Mouse (Mus musculus): Measurements from ENCODE around the gene Bicdl1. TPM values are rescaled to one million over a fixed set of nuclear protein-coding genes. Genes with fewer than 3 reads are reported as not detected.
"Not testable (repeated sequence)": the region's sequence is repeated elsewhere in the genome, so short reads cannot be mapped to it uniquely, and the experiment has no call there.

Gene Bicdl1
- polyA plus RNA-seq, 1 experiment from 2014 or later = 42.5 TPM

GRCm38 (mm10) chr5:115757516-115757915, 26.1 kb upstream of the Bicdl1 start:
- Histone ChIP-seq H3K9me3 (ENCODE audit: control insufficient read depth, low read length) (no peaks in the 10 kb centered on the region), H3K4me1 (ENCODE audit: control insufficient read depth, insufficient read depth, low read length) (no peaks in the 10 kb centered on the region), H3K36me3 (ENCODE audit: control insufficient read depth, insufficient read depth, low read length) (no peaks in the 10 kb centered on the region), H3K9ac (replicated peaks; ENCODE audit: low read depth, low read length) (no peak overlapping the region), H3K4me2 (ENCODE audit: low read depth, low read length) (no peak overlapping the region), H3K27ac (ENCODE audit: low read depth, low read length) (no peak overlapping the region), H3K27me3 (ENCODE audit: control insufficient read depth, insufficient read depth, low read length) (no peaks in the 10 kb centered on the region), H3K4me3 (ENCODE audit: low read depth, low read length) (no peak overlapping the region)
- no peak for ATAC-seq (ENCODE audit: low read depth)
- 82% methylated on average over 8 of the region's 8 CpGs for WGBS

GRCm38 (mm10) chr5:115755501-115755900, 24.1 kb upstream of the Bicdl1 start:
- Histone ChIP-seq H3K9me3 (ENCODE audit: control insufficient read depth, low read length) (no peaks in the 10 kb centered on the region), H3K4me3 (ENCODE audit: low read depth, low read length) (no peak overlapping the region), H3K4me1 (ENCODE audit: control insufficient read depth, insufficient read depth, low read length) (no peaks in the 10 kb centered on the region), H3K36me3 (ENCODE audit: control insufficient read depth, insufficient read depth, low read length) (no peaks in the 10 kb centered on the region), H3K27ac (ENCODE audit: low read depth, low read length) (no peak overlapping the region), H3K27me3 (ENCODE audit: control insufficient read depth, insufficient read depth, low read length) (no peaks in the 10 kb centered on the region), H3K9ac (replicated peaks; ENCODE audit: low read depth, low read length) (no peak overlapping the region), H3K4me2 (ENCODE audit: low read depth, low read length) (no peak overlapping the region)
- WGBS = 74% methylated on average over 4 of the region's 7 CpGs
- ATAC-seq (ENCODE audit: low read depth) = no peak

- Histone ChIP-seq H3K4me1 (ENCODE audit: control insufficient read depth, insufficient read depth, low read length) (no peaks in the 10 kb centered on the region), H3K27me3 (ENCODE audit: control insufficient read depth, insufficient read depth, low read length) (no peaks in the 10 kb centered on the region), H3K9ac (replicated peaks; ENCODE audit: low read depth, low read length) (no peak overlapping the region), H3K4me3 (ENCODE audit: low read depth, low read length) (no peak overlapping the region), H3K4me2 (ENCODE audit: low read depth, low read length) (no peak overlapping the region), H3K36me3 (ENCODE audit: control insufficient read depth, insufficient read depth, low read length) (no peaks in the 10 kb centered on the region), H3K27ac (ENCODE audit: low read depth, low read length) (no peak overlapping the region), H3K9me3 (ENCODE audit: control insufficient read depth, low read length) (no peaks in the 10 kb centered on the region)
- 88% methylated on average over 9 of the region's 9 CpGs for WGBS
- no peak for ATAC-seq (ENCODE audit: low read depth)
Measured at GRCm38 (mm10) chr5:115754831-115755230, 23.4 kb upstream of the Bicdl1 start.

GRCm38 (mm10) chr5:115752883-115753282, 21.5 kb upstream of the Bicdl1 start:
- H3K9ac ChIP-seq (replicated peaks; ENCODE audit: low read depth, low read length) = no peak overlapping the region
- H3K4me2 ChIP-seq (ENCODE audit: low read depth, low read length) = no peak overlapping the region
- no peaks in the 10 kb centered on the region for H3K4me1 ChIP-seq (ENCODE audit: control insufficient read depth, insufficient read depth, low read length)
- H3K9me3 ChIP-seq (ENCODE audit: control insufficient read depth, low read length) = no peaks in the 10 kb centered on the region
- H3K36me3 ChIP-seq (ENCODE audit: control insufficient read depth, insufficient read depth, low read length) = no peaks in the 10 kb centered on the region
- no peak overlapping the region for H3K4me3 ChIP-seq (ENCODE audit: low read depth, low read length)
- WGBS = 79% methylated on average over 5 of the region's 5 CpGs
- no peak for ATAC-seq (ENCODE audit: low read depth)
- no peak overlapping the region for H3K27ac ChIP-seq (ENCODE audit: low read depth, low read length)
- no peaks in the 10 kb centered on the region for H3K27me3 ChIP-seq (ENCODE audit: control insufficient read depth, insufficient read depth, low read length)

GRCm38 (mm10) chr5:115751916-115752315, 20.5 kb upstream of the Bicdl1 start:
- not testable (repeated sequence) for H3K4me1 ChIP-seq (ENCODE audit: control insufficient read depth, insufficient read depth, low read length); H3K36me3 ChIP-seq (ENCODE audit: control insufficient read depth, insufficient read depth, low read length); H3K9ac ChIP-seq (replicated peaks; ENCODE audit: low read depth, low read length); ATAC-seq (ENCODE audit: low read depth); H3K9me3 ChIP-seq (ENCODE audit: control insufficient read depth, low read length); H3K4me3 ChIP-seq (ENCODE audit: low read depth, low read length); H3K27ac ChIP-seq (ENCODE audit: low read depth, low read length); H3K27me3 ChIP-seq (ENCODE audit: control insufficient read depth, insufficient read depth, low read length); H3K4me2 ChIP-seq (ENCODE audit: low read depth, low read length)
- 68% methylated on average over 9 of the region's 9 CpGs for WGBS

GRCm38 (mm10) chr5:115748316-115748715, 16.9 kb upstream of the Bicdl1 start:
- 66% methylated on average over 8 of the region's 8 CpGs for whole genome bisulfite sequencing
- Histone ChIP-seq H3K4me2 (ENCODE audit: low read depth, low read length) (no peak overlapping the region), H3K9me3 (ENCODE audit: control insufficient read depth, low read length) (no peaks in the 10 kb centered on the region), H3K27me3 (ENCODE audit: control insufficient read depth, insufficient read depth, low read length) (no peaks in the 10 kb centered on the region), H3K9ac (replicated peaks; ENCODE audit: low read depth, low read length) (no peak overlapping the region), H3K4me1 (ENCODE audit: control insufficient read depth, insufficient read depth, low read length) (no peaks in the 10 kb centered on the region), H3K27ac (ENCODE audit: low read depth, low read length) (no peak overlapping the region), H3K4me3 (ENCODE audit: low read depth, low read length) (no peak overlapping the region), H3K36me3 (ENCODE audit: control insufficient read depth, insufficient read depth, low read length) (no peaks in the 10 kb centered on the region)
- no peak for ATAC-seq (ENCODE audit: low read depth)

- H3K27ac ChIP-seq (ENCODE audit: low read depth, low read length) = no peak overlapping the region
- no peak overlapping the region for H3K9ac ChIP-seq (replicated peaks; ENCODE audit: low read depth, low read length)
- WGBS = 86% methylated on average over 15 of the region's 15 CpGs
Measured at GRCm38 (mm10) chr5:115745319-115745718, 13.9 kb upstream of the Bicdl1 start.

GRCm38 (mm10) chr5:115738032-115738431, 6.6 kb upstream of the Bicdl1 start:
- Histone ChIP-seq H3K9me3 (ENCODE audit: control insufficient read depth, low read length) (no peaks in the 10 kb centered on the region), H3K4me1 (ENCODE audit: control insufficient read depth, insufficient read depth, low read length) (no peaks in the 10 kb centered on the region)
- WGBS = 92% methylated on average over 5 of the region's 5 CpGs

More at GRCm38 (mm10) chr5:115745319-115745718, 13.9 kb upstream of the Bicdl1 start:
- H3K9me3 ChIP-seq (ENCODE audit: control insufficient read depth, low read length) = no peaks in the 10 kb centered on the region
- no peaks in the 10 kb centered on the region for H3K4me1 ChIP-seq (ENCODE audit: control insufficient read depth, insufficient read depth, low read length)
- no peaks in the 10 kb centered on the region for H3K36me3 ChIP-seq (ENCODE audit: control insufficient read depth, insufficient read depth, low read length)
- no peak overlapping the region for H3K4me2 ChIP-seq (ENCODE audit: low read depth, low read length)
- ATAC-seq (ENCODE audit: low read depth) = no peak
- H3K27me3 ChIP-seq (ENCODE audit: control insufficient read depth, insufficient read depth, low read length) = no peaks in the 10 kb centered on the region
- H3K4me3 ChIP-seq (ENCODE audit: low read depth, low read length) = no peak overlapping the region

GRCm38 (mm10) chr5:115734570-115734969, 3.1 kb upstream of the Bicdl1 start:
- 87% methylated on average over 2 of the region's 2 CpGs for WGBS
- Histone ChIP-seq H3K4me3 (ENCODE audit: low read depth, low read length) (no peak overlapping the region), H3K4me1 (ENCODE audit: control insufficient read depth, insufficient read depth, low read length) (peaks cover 12% of the 10 kb centered on the region), H3K9ac (replicated peaks; ENCODE audit: low read depth, low read length) (no peak overlapping the region), H3K4me2 (ENCODE audit: low read depth, low read length) (no peak overlapping the region), H3K36me3 (ENCODE audit: control insufficient read depth, insufficient read depth, low read length) (no peaks in the 10 kb centered on the region), H3K27me3 (ENCODE audit: control insufficient read depth, insufficient read depth, low read length) (no peaks in the 10 kb centered on the region; the same call in 1 of the 2 replicates), H3K27ac (ENCODE audit: low read depth, low read length) (no peak overlapping the region), H3K9me3 (ENCODE audit: control insufficient read depth, low read length) (no peaks in the 10 kb centered on the region)
- no peak for ATAC-seq (ENCODE audit: low read depth)

More at GRCm38 (mm10) chr5:115738032-115738431, 6.6 kb upstream of the Bicdl1 start:
- Histone ChIP-seq H3K27me3 (ENCODE audit: control insufficient read depth, insufficient read depth, low read length) (no peaks in the 10 kb centered on the region), H3K4me3 (ENCODE audit: low read depth, low read length) (no peak overlapping the region), H3K27ac (ENCODE audit: low read depth, low read length) (no peak overlapping the region), H3K9ac (replicated peaks; ENCODE audit: low read depth, low read length) (no peak overlapping the region), H3K4me2 (ENCODE audit: low read depth, low read length) (no peak overlapping the region), H3K36me3 (ENCODE audit: control insufficient read depth, insufficient read depth, low read length) (no peaks in the 10 kb centered on the region)
- no peak for ATAC-seq (ENCODE audit: low read depth)

All from neural tube, embryonic 14.5 days (tissue).